Mouse (Mus musculus): ENCODE measurements around the gene Tmem91. TPM values are rescaled to one million over a fixed set of nuclear protein-coding genes. Genes with fewer than 3 reads are reported as not detected.

Gene Tmem91
- polyA plus RNA-seq, 1 experiment from 2014 or later: 3.6 TPM

DNA sequence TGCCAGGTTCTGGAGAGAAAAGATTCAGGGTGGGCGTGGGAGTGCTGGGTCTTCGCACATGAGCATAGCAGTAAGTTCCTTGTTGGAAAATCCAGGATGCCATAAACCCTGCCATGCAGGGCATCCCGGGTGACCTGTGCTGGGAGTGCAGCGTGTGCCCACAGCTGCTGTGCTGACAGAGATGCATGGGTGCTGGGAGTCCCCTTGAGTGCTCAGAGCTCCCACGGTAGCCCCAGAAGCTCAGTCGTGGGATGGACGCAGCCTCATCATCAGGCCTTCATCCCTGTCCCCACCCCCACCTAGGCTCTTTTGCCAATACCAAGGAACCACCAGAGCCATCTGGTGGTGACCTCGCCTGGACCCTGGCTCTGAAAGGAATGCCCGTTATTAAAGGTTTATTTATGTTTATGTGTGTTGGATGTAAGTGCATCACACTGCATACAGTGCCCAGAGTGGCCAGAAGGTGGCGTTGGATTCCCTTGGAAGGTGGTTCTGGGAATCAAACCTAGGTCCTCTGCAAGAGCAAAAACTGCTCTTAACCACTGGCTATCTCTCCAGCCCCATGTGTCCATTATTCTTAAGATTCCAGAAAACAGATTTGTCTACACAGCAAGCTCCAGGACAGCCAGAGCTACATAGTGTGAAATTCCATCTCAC lies 49.2 kb downstream of the Tmem91 start:
- peaks cover 8% of the 10 kb centered on the region for H3K36me3 ChIP-seq (ENCODE audit: control insufficient read depth, insufficient read depth, low read length)
- H3K4me3 ChIP-seq (ENCODE audit: low read length): no peak overlapping the region

DNA sequence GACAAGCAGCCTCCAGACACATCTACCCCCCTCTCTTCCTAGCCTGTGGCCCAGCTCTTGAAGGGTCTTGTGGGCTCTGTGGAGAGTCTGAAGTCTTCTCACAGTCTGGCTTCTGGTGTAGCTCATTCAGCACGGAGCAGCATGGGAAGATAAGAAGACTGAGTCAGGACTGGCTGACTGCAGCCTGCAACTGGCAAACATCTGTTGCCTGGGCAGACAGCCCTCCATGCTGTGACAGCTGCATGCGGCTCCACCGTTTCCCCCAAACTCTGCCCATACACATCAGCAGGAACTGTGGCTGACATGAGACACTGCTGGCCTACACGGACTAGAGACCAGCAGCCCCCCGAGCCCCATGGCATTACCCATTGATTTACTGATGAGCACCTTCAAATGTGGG lies 50.1 kb downstream of the Tmem91 start:
- WGBS: 61% methylated on average over 5 of the region's 5 CpGs
- peak overlapping the region; percentile 9; the same call in 1 of the 2 replicates for H3K9ac ChIP-seq (ENCODE audit: low read length)
- peaks cover 2% of the 10 kb centered on the region for H3K36me3 ChIP-seq (ENCODE audit: control insufficient read depth, insufficient read depth, low read length)
- no peak overlapping the region for H3K4me2 ChIP-seq (ENCODE audit: low read depth, low read length)
- no peaks in the 10 kb centered on the region for H3K27me3 ChIP-seq (ENCODE audit: control insufficient read depth, insufficient read depth, low read depth, low read length)
- H3K9me3 ChIP-seq (ENCODE audit: control insufficient read depth, low read length): no peaks in the 10 kb centered on the region
- ATAC-seq (ENCODE audit: low read depth): peak; percentile 13; the same call in 1 of the 2 replicates
- H3K27ac ChIP-seq (ENCODE audit: low read length): no peak overlapping the region; the same call in 1 of the 2 replicates
- H3K4me3 ChIP-seq (ENCODE audit: low read length): no peak overlapping the region
- peaks cover 21% of the 10 kb centered on the region for H3K4me1 ChIP-seq (replicated peaks; ENCODE audit: control insufficient read depth, insufficient read depth, low read length)

More for the DNA sequence above, 49.2 kb downstream of the Tmem91 start:
- Histone ChIP-seq H3K9ac (ENCODE audit: low read length) (no peak overlapping the region), H3K4me1 (replicated peaks; ENCODE audit: control insufficient read depth, insufficient read depth, low read length) (peaks cover 21% of the 10 kb centered on the region), H3K9me3 (ENCODE audit: control insufficient read depth, low read length) (no peaks in the 10 kb centered on the region), H3K27me3 (ENCODE audit: control insufficient read depth, insufficient read depth, low read depth, low read length) (no peaks in the 10 kb centered on the region), H3K27ac (ENCODE audit: low read length) (no peak overlapping the region), H3K4me2 (ENCODE audit: low read depth, low read length) (no peak overlapping the region)
- 72% methylated on average over 10 of the region's 10 CpGs for whole genome bisulfite sequencing
- ATAC-seq (ENCODE audit: low read depth): no peak

GRCm38 (mm10) chr7:25623857-25624370 lies 51.1 kb downstream of the Tmem91 start:
- H3K27me3 ChIP-seq (ENCODE audit: control insufficient read depth, insufficient read depth, low read depth, low read length): no peaks in the 10 kb centered on the region
- H3K4me2 ChIP-seq (ENCODE audit: low read depth, low read length): no peak overlapping the region
- H3K4me1 ChIP-seq (replicated peaks; ENCODE audit: control insufficient read depth, insufficient read depth, low read length): peaks cover 21% of the 10 kb centered on the region
- no peaks in the 10 kb centered on the region for H3K36me3 ChIP-seq (ENCODE audit: control insufficient read depth, insufficient read depth, low read length)
- H3K9me3 ChIP-seq (ENCODE audit: control insufficient read depth, low read length): no peaks in the 10 kb centered on the region
- H3K4me3 ChIP-seq (ENCODE audit: low read length): no peak overlapping the region
- no peak overlapping the region for H3K9ac ChIP-seq (ENCODE audit: low read length)
- 90% methylated on average over 11 of the region's 11 CpGs for WGBS
- no peak for ATAC-seq (ENCODE audit: low read depth)
- H3K27ac ChIP-seq (ENCODE audit: low read length): no peak overlapping the region

- WGBS: 85% methylated on average over 11 of the region's 11 CpGs
- Histone ChIP-seq H3K4me1 (replicated peaks; ENCODE audit: control insufficient read depth, insufficient read depth, low read length) (no peaks in the 10 kb centered on the region; the same call in 1 of the 2 replicates), H3K27ac (ENCODE audit: low read length) (no peak overlapping the region), H3K9me3 (ENCODE audit: control insufficient read depth, low read length) (no peaks in the 10 kb centered on the region), H3K9ac (ENCODE audit: low read length) (no peak overlapping the region), H3K4me2 (ENCODE audit: low read depth, low read length) (no peak overlapping the region), H3K27me3 (ENCODE audit: control insufficient read depth, insufficient read depth, low read depth, low read length) (no peaks in the 10 kb centered on the region), H3K4me3 (ENCODE audit: low read length) (no peak overlapping the region), H3K36me3 (ENCODE audit: control insufficient read depth, insufficient read depth, low read length) (no peaks in the 10 kb centered on the region)
- no peak for ATAC-seq (ENCODE audit: low read depth)
These were observed 54.2 kb downstream of the Tmem91 start for GRCm38 (mm10) chr7:25620751-25621150.

DNA sequence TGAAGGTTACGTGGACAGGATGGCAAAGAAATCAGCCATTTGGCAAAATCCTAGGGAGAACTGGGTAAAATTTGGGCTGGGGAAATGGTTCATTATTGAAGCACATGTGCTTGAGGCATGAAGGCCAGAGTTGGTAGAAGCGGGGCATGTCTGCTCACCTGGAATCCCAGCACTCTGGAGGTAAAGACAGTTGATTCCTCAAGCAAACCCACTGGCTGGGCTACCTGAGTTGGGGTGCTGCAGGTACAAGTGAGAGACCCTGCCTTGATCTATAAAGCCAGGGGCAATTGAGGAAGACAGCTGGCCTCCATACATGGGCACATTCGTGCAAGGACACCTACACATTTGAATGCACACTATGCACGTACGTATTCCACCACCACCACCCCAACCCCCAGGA lies 54.9 kb downstream of the Tmem91 start:
- Histone ChIP-seq H3K4me1 (replicated peaks; ENCODE audit: control insufficient read depth, insufficient read depth, low read length) (no peaks in the 10 kb centered on the region; the same call in 1 of the 2 replicates), H3K4me3 (ENCODE audit: low read length) (peak overlapping the region; percentile 69), H3K27me3 (ENCODE audit: control insufficient read depth, insufficient read depth, low read depth, low read length) (no peaks in the 10 kb centered on the region), H3K9ac (ENCODE audit: low read length) (no peak overlapping the region), H3K36me3 (ENCODE audit: control insufficient read depth, insufficient read depth, low read length) (no peaks in the 10 kb centered on the region), H3K9me3 (ENCODE audit: control insufficient read depth, low read length) (no peaks in the 10 kb centered on the region), H3K27ac (ENCODE audit: low read length) (no peak overlapping the region), H3K4me2 (ENCODE audit: low read depth, low read length) (peak overlapping the region; percentile 70)
- WGBS: 87% methylated on average over 5 of the region's 5 CpGs
- ATAC-seq (ENCODE audit: low read depth): no peak

GRCm38 (mm10) chr7:25619722-25619991 lies 55.3 kb downstream of the Tmem91 start:
- Histone ChIP-seq H3K36me3 (ENCODE audit: control insufficient read depth, insufficient read depth, low read length) (no peaks in the 10 kb centered on the region), H3K27me3 (ENCODE audit: control insufficient read depth, insufficient read depth, low read depth, low read length) (no peaks in the 10 kb centered on the region), H3K27ac (ENCODE audit: low read length) (0 out of 2 replicates have a peak overlapping the region, but pooled peaks have one; percentile 12), H3K4me1 (replicated peaks; ENCODE audit: control insufficient read depth, insufficient read depth, low read length) (no peaks in the 10 kb centered on the region; the same call in 1 of the 2 replicates), H3K4me3 (ENCODE audit: low read length) (peak overlapping the region; percentile 69), H3K9ac (ENCODE audit: low read length) (peak overlapping the region; percentile 70), H3K9me3 (ENCODE audit: control insufficient read depth, low read length) (no peaks in the 10 kb centered on the region), H3K4me2 (ENCODE audit: low read depth, low read length) (peak overlapping the region; percentile 70)
- ATAC-seq (ENCODE audit: low read depth): no peak
- 13% methylated on average over 5 of the region's 5 CpGs for WGBS

Other genes with a start within 250 kb of the Tmem91 start
- gene Ceacam1, start 197.6 kb downstream of the Tmem91 start, polyA plus RNA-seq (2015; fragmentation: Nextera tagmentation; extraction: Ambion mirVana): 7.3 TPM in 2 replicates
- 0.09 TPM in 1 of 2 replicates, not detected in the other for gene Ceacam2, start 135.3 kb downstream of the Tmem91 start, polyA plus RNA-seq (2015; fragmentation: Nextera tagmentation; extraction: Ambion mirVana)
- 0.23 TPM in 1 of 2 replicates, not detected in the other for gene Erich4, start 59.3 kb downstream of the Tmem91 start, polyA plus RNA-seq (2015; fragmentation: Nextera tagmentation; extraction: Ambion mirVana)
- 34.5 TPM in 2 replicates for gene Dmac2, start 55.8 kb downstream of the Tmem91 start, polyA plus RNA-seq (2015; fragmentation: Nextera tagmentation; extraction: Ambion mirVana)
- 10.5 and 11.1 TPM in 2 replicates for gene B3gnt8, start 48.5 kb downstream of the Tmem91 start, polyA plus RNA-seq (2015; fragmentation: Nextera tagmentation; extraction: Ambion mirVana)
- 64.6 and 67.6 TPM in 2 replicates for gene Bckdha, start 16.2 kb downstream of the Tmem91 start, polyA plus RNA-seq (2015; fragmentation: Nextera tagmentation; extraction: Ambion mirVana)
- 70.6 and 71.2 TPM in 2 replicates for gene Exosc5, start 16.0 kb downstream of the Tmem91 start, polyA plus RNA-seq (2015; fragmentation: Nextera tagmentation; extraction: Ambion mirVana)
- 33.1 and 35.8 TPM in 2 replicates for gene B9d2, start 5.6 kb upstream of the Tmem91 start, polyA plus RNA-seq (2015; fragmentation: Nextera tagmentation; extraction: Ambion mirVana)
- gene Tgfb1, start 11.8 kb upstream of the Tmem91 start, polyA plus RNA-seq (2015; fragmentation: Nextera tagmentation; extraction: Ambion mirVana): 3.1 and 3.4 TPM in 2 replicates
- 21.1 and 24.9 TPM in 2 replicates for gene Ccdc97, start 43.9 kb upstream of the Tmem91 start, polyA plus RNA-seq (2015; fragmentation: Nextera tagmentation; extraction: Ambion mirVana)
- gene Hnrnpul1, start 79.6 kb upstream of the Tmem91 start, polyA plus RNA-seq (2015; fragmentation: Nextera tagmentation; extraction: Ambion mirVana): 47.9 and 55.8 TPM in 2 replicates
- gene Axl, start 113.5 kb upstream of the Tmem91 start, polyA plus RNA-seq (2015; fragmentation: Nextera tagmentation; extraction: Ambion mirVana): 53.6 and 55.1 TPM in 2 replicates
- gene Cyp2s1, start 141.7 kb upstream of the Tmem91 start, polyA plus RNA-seq (2015; fragmentation: Nextera tagmentation; extraction: Ambion mirVana): 18.9 and 21.0 TPM in 2 replicates
- 0.60 and 1.4 TPM in 2 replicates for gene Cyp2b10, start 222.5 kb upstream of the Tmem91 start, polyA plus RNA-seq (2015; fragmentation: Nextera tagmentation; extraction: Ambion mirVana)

Measured in lung, embryonic 16.5 days (tissue).